ENCODE assay signal across 8 mouse cellular contexts in the genomic region with DNA sequence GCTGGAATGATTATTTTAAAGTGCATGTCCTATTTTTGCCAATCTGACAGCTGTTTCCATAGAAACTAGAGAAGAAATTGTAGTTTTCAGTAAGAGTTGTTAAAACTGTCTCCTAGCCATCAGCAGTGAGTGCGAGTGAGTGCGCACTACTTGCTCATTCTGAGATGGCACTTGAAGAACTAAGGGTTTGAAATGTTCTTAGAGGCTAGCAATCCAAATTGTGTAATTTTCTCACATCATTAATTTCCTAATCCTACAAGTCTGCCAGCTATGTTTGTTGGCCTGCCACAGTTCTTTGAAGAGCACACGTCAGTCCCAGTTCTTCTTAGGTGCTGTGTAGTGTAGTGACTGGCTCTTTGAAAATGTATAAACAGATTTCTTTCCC. TPM values are rescaled to one million over a fixed set of nuclear protein-coding genes. Genes with fewer than 3 reads are reported as not detected.
DNase-seq lines count a peak whose midpoint lies in the region; ATAC-seq lines count a peak whose summit lies in the region.

No protein-coding gene starts in this region.

- no peaks in the 10 kb centered on the region for H3K9me3 ChIP-seq in hindbrain, embryonic 13.5 days

- H3K9ac ChIP-seq in hindbrain, embryonic 13.5 days, result 0 out of 2 replicates have a peak overlapping the region, but pooled peaks have one; percentile 8

- 43% methylated on average over 3 of the region's 3 CpGs for WGBS in hindbrain, embryonic 13.5 days

- DNase-seq in embryo, embryonic 10 days (ENCODE audit: low spot score), result peak; percentile 8
- DNase-seq in embryo, embryonic 10.5 days (ENCODE audit: low spot score), result no peak
- DNase-seq in c-Kit-positive CD71-positive TER-119-positive erythroid progenitor cells, embryonic 14.5 days (ENCODE audit: low spot score), result peak; percentile 13
- peak; percentile 39 for DNase-seq in lung, postnatal 14 days
- DNase-seq in retina, embryonic 14.5 days (ENCODE audit: low spot score), result no peak

- peak overlapping the region; percentile 57 for H3K4me2 ChIP-seq in hindbrain, embryonic 13.5 days

- H3K4me3 ChIP-seq in hindbrain, embryonic 13.5 days, result peak overlapping the region; percentile 66

- H3K27ac ChIP-seq in hindbrain, embryonic 13.5 days, result 0 out of 2 replicates have a peak overlapping the region, but pooled peaks have one; percentile 96

- H3K27me3 ChIP-seq in hindbrain, embryonic 13.5 days, result no peaks in the 10 kb centered on the region

- H3K36me3 ChIP-seq in hindbrain, embryonic 13.5 days, result no peaks in the 10 kb centered on the region

- ATAC-seq in hindbrain, embryonic 13.5 days (ENCODE audit: low FRiP score), result no peak
- ATAC-seq in megakaryocyte progenitor cell, adult 5-6 weeks (replicated peaks; ENCODE audit: poor library complexity), result no peak
- no peak for ATAC-seq in inflammation-experienced regulatory T-cells, adult 6 months

- H3K4me1 ChIP-seq in hindbrain, embryonic 13.5 days (replicated peaks), result peaks cover 11% of the 10 kb centered on the region

RNA-seq across cellular contexts. Expression of a gene that starts 0.9 kb away (rescaled TPM):
- polyA plus RNA-seq in hindbrain, embryonic 13.5 days (2015; fragmentation: Nextera tagmentation; extraction: Ambion mirVana), result 7.9 and 10.0 TPM in 2 replicates
- 18.6 and 22.6 TPM in 2 replicates for total RNA-seq in megakaryocyte progenitor cell, adult 5-6 weeks (2015)
- total RNA-seq in megakaryocyte progenitor cell, adult 5-6 weeks (2017), result 68.1 and 71.4 TPM in 2 replicates
- 10 to 100 TPM; 21.6 to 35.0 (median 28.3) TPM for polyA plus RNA-seq in inflammation-experienced regulatory T-cells, adult 6 months (2017; shearing (Covaris generic))

RNA-seq across cellular contexts. Expression of a gene that starts 23.9 kb away (rescaled TPM):
- not detected in 2 replicates for polyA plus RNA-seq in hindbrain, embryonic 13.5 days (2015; fragmentation: Nextera tagmentation; extraction: Ambion mirVana)
- not detected in 2 replicates for total RNA-seq in megakaryocyte progenitor cell, adult 5-6 weeks (2015)
- total RNA-seq in megakaryocyte progenitor cell, adult 5-6 weeks (2017), result not detected in 2 replicates
- polyA plus RNA-seq in inflammation-experienced regulatory T-cells, adult 6 months (2017; shearing (Covaris generic)), result not detected

Comparison
In these comparisons a context has a peak if more than half of its experiments do, and no peak if none do; other contexts are left out.
1. DNase-seq: peak in embryo, embryonic 10 days (single experiment), c-Kit-positive CD71-positive TER-119-positive erythroid progenitor cells, embryonic 14.5 days (single experiment) and lung, postnatal 14 days (single experiment); none in embryo, embryonic 10.5 days (single experiment) and retina, embryonic 14.5 days (single experiment).